Mouse (Mus musculus) cerebellum, adult 18-20 months (tissue): Measurements from ENCODE around the gene Olfr49.
"Not testable (repeated sequence)": the region's sequence is repeated elsewhere in the genome, so short reads cannot be mapped to it uniquely, and the experiment has no call there.

Experiments used
- DNase-seq, 2 experiments: peaks; one replicate each; pipeline ENCODE4 v3.0.0; 2021

Olfr49 gene

GRCm38 (mm10) chr14:54229849-54230248, 54.9 kb downstream of the Olfr49 start:
- DNase-seq = not testable (repeated sequence)

GRCm38 (mm10) chr14:54228933-54229713, 55.6 kb downstream of the Olfr49 start:
- peak in 1 of 2 experiments; percentile 30 for DNase-seq

GRCm38 (mm10) chr14:54228501-54228900, 56.2 kb downstream of the Olfr49 start:
- DNase-seq = peak in 1 of 2 experiments; percentile 26
